Mouse (Mus musculus): ENCODE results near the gene Adamtsl2.

DNA sequence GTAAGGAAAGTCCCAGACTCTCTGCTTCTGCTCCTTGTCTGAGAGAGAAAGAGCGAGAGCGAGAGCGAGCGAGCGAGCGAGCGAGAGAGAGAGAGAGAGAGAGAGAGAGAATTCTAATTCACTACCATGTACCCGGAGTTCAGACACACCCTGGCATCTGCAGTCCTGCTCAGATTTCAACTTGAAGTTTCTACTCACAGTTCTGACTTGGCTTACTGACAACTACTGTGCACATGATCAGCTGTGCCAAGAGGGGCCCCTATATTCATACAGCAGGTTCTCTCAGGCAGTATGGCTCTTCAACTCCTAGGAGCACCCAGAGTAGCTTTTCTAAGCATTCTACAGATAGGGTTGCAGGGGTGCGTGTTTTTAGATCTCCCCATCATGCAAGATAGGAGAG is 20.0 kb upstream of the Adamtsl2 start:
- no peak for TF ChIP-seq CTCF (IDR thresholded peaks at IDR 0.05; ENCODE audit: extremely low read depth, insufficient read length, insufficient replicate concordance, low read depth, low read length)
- TF ChIP-seq POLR2A (IDR thresholded peaks at IDR 0.05; ENCODE audit: low read depth, low read length): no peak

Measured in small intestine, adult 2 months (tissue).